Mouse (Mus musculus) liver, embryonic 12.5 days (tissue): ENCODE results near the gene Tcf7l2. TPM values are rescaled to one million over a fixed set of nuclear protein-coding genes. Genes with fewer than 3 reads are reported as not detected.

Experiments used
- ATAC-seq: fragments of 200-750 bp; cut with Nextera tagmentation; 2 replicates; pipeline ENCODE4 v1.8.0; 2017; ENCODE audit warnings: moderate number of reproducible peaks, mild to moderate bottlenecking, moderate library complexity
- H3K27ac ChIP-seq: fragments of 300-500 bp; sonication (generic); 2 replicates; pipeline ENCODE4 v1.5.1; 2016; ENCODE audit warnings: mild to moderate bottlenecking
- H3K27me3 ChIP-seq: fragments of 300-500 bp; sonication (generic); replicated peaks from 2 replicates; pipeline ENCODE4 v1.6.1; 2016; ENCODE audit warnings: mild to moderate bottlenecking, moderate library complexity
- H3K36me3 ChIP-seq: fragments of 300-500 bp; sonication (generic); 2 replicates; pipeline ENCODE4 v1.6.1; 2016; ENCODE audit warnings: mild to moderate bottlenecking, moderate library complexity
- H3K4me1 ChIP-seq: fragments of 300-500 bp; sonication (generic); 2 replicates; pipeline ENCODE4 v1.6.1; 2016
- H3K4me2 ChIP-seq: fragments of 300-500 bp; sonication (generic); 2 replicates; pipeline ENCODE4 v1.6.1; 2016; ENCODE audit warnings: mild to moderate bottlenecking, moderate library complexity
- H3K4me3 ChIP-seq: fragments of 300-500 bp; sonication (generic); 2 replicates; pipeline ENCODE4 v1.5.1; 2016; ENCODE audit warnings: mild to moderate bottlenecking, moderate library complexity
- H3K9ac ChIP-seq: fragments of 300-500 bp; sonication (generic); 2 replicates; pipeline ENCODE4 v1.6.1; 2016; ENCODE audit warnings: mild to moderate bottlenecking, moderate library complexity
- H3K9me3 ChIP-seq: fragments of 300-500 bp; sonication (generic); replicated peaks from 2 replicates; pipeline ENCODE4 v1.6.1; 2016; ENCODE audit warnings: mild to moderate bottlenecking, moderate library complexity
- WGBS: fragments of 180-500 bp; shearing (Covaris S2); methylation state at CpG from one replicate; pipeline ENCODE4 v1.1.7; 2016; ENCODE audit not compliant: insufficient replicate concordance; 5-methylcytosine and 5-hydroxymethylcytosine counted together
- polyA plus RNA-seq: library from polyadenylated mRNA; unstranded; fragments of >200 nt; fragmentation: Nextera tagmentation; extraction: Ambion mirVana; gene quantifications from 2 replicates; pipeline ENCODE4 v1.2.1, GENCODE M21; 2016

Tcf7l2 gene
- 22.9 and 23.0 TPM in 2 replicates for polyA plus RNA-seq

- peak within 1 kb of the TSS; percentile 68 for H3K4me3 ChIP-seq
- H3K4me2 ChIP-seq, result peak within 1 kb of the TSS; percentile 88
- peak within 1 kb of the TSS; percentile 85 for H3K27ac ChIP-seq
- no peaks in the 10 kb centered on the region for H3K9me3 ChIP-seq
- no peaks in the 10 kb centered on the region for H3K36me3 ChIP-seq
- peaks cover 83% of the 10 kb centered on the region for H3K27me3 ChIP-seq
- peaks cover 42% of the 10 kb centered on the region for H3K4me1 ChIP-seq
- peak; percentile 91 for ATAC-seq
- peak within 1 kb of the TSS; percentile 77 for H3K9ac ChIP-seq
- WGBS, result 2% methylated on average over 42 of the region's 42 CpGs
Measured at GRCm38 (mm10) chr19:55741439-55741928, at the start of gene Tcf7l2. Gene Tcf7l2 (plus strand): TSS chr19:55741820.

GRCm38 (mm10) chr19:55694651-55695050, 47.0 kb upstream of the Tcf7l2 start:
- Histone ChIP-seq H3K9me3 (no peaks in the 10 kb centered on the region), H3K4me3 (no peak overlapping the region), H3K4me2 (no peak overlapping the region), H3K4me1 (0 out of 2 replicates have a peak, but pooled peaks cover 2% of the 10 kb centered on the region), H3K36me3 (no peaks in the 10 kb centered on the region), H3K9ac (no peak overlapping the region), H3K27me3 (peaks cover 49% of the 10 kb centered on the region), H3K27ac (no peak overlapping the region)
- whole genome bisulfite sequencing, result 25% methylated on average over 13 of the region's 13 CpGs
- ATAC-seq, result no peak

GRCm38 (mm10) chr19:55695418-55695817, 46.2 kb upstream of the Tcf7l2 start:
- no peak for ATAC-seq
- no peak overlapping the region for H3K4me2 ChIP-seq
- 52% methylated on average over 10 of the region's 10 CpGs for WGBS
- no peaks in the 10 kb centered on the region for H3K9me3 ChIP-seq
- H3K27me3 ChIP-seq, result peaks cover 57% of the 10 kb centered on the region
- no peak overlapping the region for H3K4me3 ChIP-seq
- H3K36me3 ChIP-seq, result no peaks in the 10 kb centered on the region
- no peak overlapping the region for H3K9ac ChIP-seq
- H3K4me1 ChIP-seq, result peaks cover 8% of the 10 kb centered on the region; the same call in 1 of the 2 replicates
- no peak overlapping the region for H3K27ac ChIP-seq

- H3K9ac ChIP-seq, result no peak overlapping the region
- no peak overlapping the region for H3K27ac ChIP-seq
- H3K4me2 ChIP-seq, result no peak overlapping the region
- H3K4me3 ChIP-seq, result no peak overlapping the region
- peaks cover 18% of the 10 kb centered on the region; the same call in 1 of the 2 replicates for H3K4me1 ChIP-seq
- WGBS, result 44% methylated on average over 5 of the region's 5 CpGs
- ATAC-seq, result no peak
- H3K36me3 ChIP-seq, result no peaks in the 10 kb centered on the region
- H3K27me3 ChIP-seq, result peaks cover 45% of the 10 kb centered on the region
- no peaks in the 10 kb centered on the region for H3K9me3 ChIP-seq
Measured at GRCm38 (mm10) chr19:55698892-55699291, 42.7 kb upstream of the Tcf7l2 start.

GRCm38 (mm10) chr19:55700214-55700568, 41.4 kb upstream of the Tcf7l2 start:
- ATAC-seq, result no peak
- H3K4me3 ChIP-seq, result no peak overlapping the region
- H3K27me3 ChIP-seq, result peaks cover 40% of the 10 kb centered on the region
- WGBS, result 14% methylated on average over 6 of the region's 6 CpGs
- H3K4me1 ChIP-seq, result peaks cover 18% of the 10 kb centered on the region; the same call in 1 of the 2 replicates
- no peaks in the 10 kb centered on the region for H3K9me3 ChIP-seq
- no peak overlapping the region for H3K9ac ChIP-seq
- H3K4me2 ChIP-seq, result peak overlapping the region; percentile 31
- H3K27ac ChIP-seq, result peak overlapping the region; percentile 64
- no peaks in the 10 kb centered on the region for H3K36me3 ChIP-seq

GRCm38 (mm10) chr19:55700569-55701282, 40.9 kb upstream of the Tcf7l2 start:
- Histone ChIP-seq H3K27ac (peak overlapping the region; percentile 64), H3K9me3 (no peaks in the 10 kb centered on the region), H3K9ac (no peak overlapping the region), H3K4me3 (no peak overlapping the region), H3K36me3 (no peaks in the 10 kb centered on the region), H3K4me1 (peaks cover 18% of the 10 kb centered on the region; the same call in 1 of the 2 replicates), H3K4me2 (peak overlapping the region; percentile 31), H3K27me3 (peaks cover 40% of the 10 kb centered on the region)
- peak; percentile 53 for ATAC-seq
- 5% methylated on average over 11 of the region's 11 CpGs for WGBS

- H3K27ac ChIP-seq, result peak overlapping the region; percentile 64
- ATAC-seq, result 0 out of 2 replicates have a peak, but pooled peaks have one; percentile 41
- no peaks in the 10 kb centered on the region for H3K9me3 ChIP-seq
- 0 out of 2 replicates have a peak overlapping the region, but pooled peaks have one; percentile 23 for H3K4me2 ChIP-seq
- H3K4me1 ChIP-seq, result peaks cover 18% of the 10 kb centered on the region; the same call in 1 of the 2 replicates
- no peaks in the 10 kb centered on the region for H3K36me3 ChIP-seq
- no peak overlapping the region for H3K9ac ChIP-seq
- 50% methylated on average over 9 of the region's 9 CpGs for WGBS
- no peak overlapping the region for H3K4me3 ChIP-seq
- H3K27me3 ChIP-seq, result peaks cover 40% of the 10 kb centered on the region
Measured at GRCm38 (mm10) chr19:55701283-55701633, 40.4 kb upstream of the Tcf7l2 start.

- H3K4me3 ChIP-seq, result no peak overlapping the region
- 68% methylated on average over 4 of the region's 4 CpGs for WGBS
- H3K4me1 ChIP-seq, result peaks cover 18% of the 10 kb centered on the region; the same call in 1 of the 2 replicates
- no peaks in the 10 kb centered on the region for H3K36me3 ChIP-seq
- H3K9me3 ChIP-seq, result no peaks in the 10 kb centered on the region
- H3K9ac ChIP-seq, result no peak overlapping the region
- peaks cover 36% of the 10 kb centered on the region for H3K27me3 ChIP-seq
- H3K4me2 ChIP-seq, result no peak overlapping the region
- no peak for ATAC-seq
- peak overlapping the region; percentile 64 for H3K27ac ChIP-seq
Measured at GRCm38 (mm10) chr19:55702081-55702480, 39.5 kb upstream of the Tcf7l2 start.

- Histone ChIP-seq H3K4me1 (peaks cover 18% of the 10 kb centered on the region; the same call in 1 of the 2 replicates), H3K9ac (no peak overlapping the region), H3K4me2 (no peak overlapping the region), H3K4me3 (no peak overlapping the region), H3K9me3 (no peaks in the 10 kb centered on the region), H3K27ac (no peak overlapping the region), H3K27me3 (peaks cover 31% of the 10 kb centered on the region), H3K36me3 (no peaks in the 10 kb centered on the region)
- WGBS, result 72% methylated on average over 8 of the region's 8 CpGs
- no peak for ATAC-seq
Measured at GRCm38 (mm10) chr19:55702716-55703115, 38.9 kb upstream of the Tcf7l2 start.

- WGBS, result 53% methylated on average over 6 of the region's 6 CpGs
- Histone ChIP-seq H3K27ac (no peak overlapping the region), H3K4me2 (no peak overlapping the region), H3K36me3 (no peaks in the 10 kb centered on the region), H3K4me3 (no peak overlapping the region), H3K27me3 (peaks cover 25% of the 10 kb centered on the region), H3K9me3 (no peaks in the 10 kb centered on the region), H3K9ac (no peak overlapping the region), H3K4me1 (peaks cover 18% of the 10 kb centered on the region; the same call in 1 of the 2 replicates)
- ATAC-seq, result no peak
Measured at GRCm38 (mm10) chr19:55704071-55704470, 37.5 kb upstream of the Tcf7l2 start.

- no peaks in the 10 kb centered on the region for H3K36me3 ChIP-seq
- H3K4me1 ChIP-seq, result peaks cover 3% of the 10 kb centered on the region; the same call in 1 of the 2 replicates
- H3K27ac ChIP-seq, result no peak overlapping the region
- no peak for ATAC-seq
- H3K4me2 ChIP-seq, result no peak overlapping the region
- no peak overlapping the region for H3K9ac ChIP-seq
- no peaks in the 10 kb centered on the region for H3K9me3 ChIP-seq
- H3K4me3 ChIP-seq, result no peak overlapping the region
- peaks cover 8% of the 10 kb centered on the region for H3K27me3 ChIP-seq
- 74% methylated on average over 7 of the region's 7 CpGs for WGBS
Measured at GRCm38 (mm10) chr19:55706300-55706699, 35.3 kb upstream of the Tcf7l2 start.

GRCm38 (mm10) chr19:55706806-55707205, 34.8 kb upstream of the Tcf7l2 start:
- no peaks in the 10 kb centered on the region for H3K9me3 ChIP-seq
- H3K4me1 ChIP-seq, result no peaks in the 10 kb centered on the region
- H3K27me3 ChIP-seq, result peaks cover 8% of the 10 kb centered on the region
- WGBS, result 77% methylated on average over 6 of the region's 6 CpGs
- H3K27ac ChIP-seq, result no peak overlapping the region
- no peak overlapping the region for H3K9ac ChIP-seq
- H3K4me2 ChIP-seq, result no peak overlapping the region
- no peaks in the 10 kb centered on the region for H3K36me3 ChIP-seq
- ATAC-seq, result no peak
- H3K4me3 ChIP-seq, result no peak overlapping the region
